Mouse (Mus musculus) kidney, postnatal 14 days (tissue): ENCODE data around the gene Cluap1.

Source experiments
- DNase-seq: peaks from one replicate; pipeline ENCODE4 v3.0.0; 2022; ENCODE audit warnings: mixed read lengths

Gene Cluap1

DNA sequence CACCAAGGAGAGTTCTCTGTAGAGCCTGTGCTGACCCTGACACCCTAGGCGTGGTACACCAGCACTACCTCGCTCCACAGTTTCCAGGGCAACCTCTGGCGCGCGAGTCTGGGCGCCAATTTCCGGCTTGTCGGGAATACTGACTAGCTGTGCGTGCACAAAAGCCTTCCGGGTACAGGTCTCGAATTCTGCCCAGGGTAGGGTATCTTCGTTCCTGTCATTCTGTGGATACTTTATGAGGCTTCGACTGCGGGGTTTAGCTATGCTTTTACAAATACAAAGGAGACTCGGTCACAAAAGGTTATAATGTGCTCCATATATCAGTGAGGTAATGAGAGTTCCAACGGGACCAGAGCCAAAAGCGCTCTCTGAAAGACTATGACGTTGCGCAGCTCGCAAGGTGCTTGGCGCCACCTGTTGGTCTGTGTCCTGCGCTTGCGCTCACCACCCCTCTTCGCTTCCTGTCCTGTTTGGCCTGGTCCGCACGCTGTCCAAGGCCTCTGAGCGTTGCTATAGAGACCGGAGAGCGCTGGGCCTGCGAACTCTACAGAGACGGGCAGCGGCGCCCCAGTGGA lies at the start of gene Cluap1, which contains the start of gene 1700037C18Rik:
Gene Cluap1 (plus strand): TSS at position 265 of the 575 bp plus-strand sequence.
Gene 1700037C18Rik (minus strand): TSS at position 153 of the 575 bp plus-strand sequence.
- peak; percentile 97 for DNase-seq

DNA sequence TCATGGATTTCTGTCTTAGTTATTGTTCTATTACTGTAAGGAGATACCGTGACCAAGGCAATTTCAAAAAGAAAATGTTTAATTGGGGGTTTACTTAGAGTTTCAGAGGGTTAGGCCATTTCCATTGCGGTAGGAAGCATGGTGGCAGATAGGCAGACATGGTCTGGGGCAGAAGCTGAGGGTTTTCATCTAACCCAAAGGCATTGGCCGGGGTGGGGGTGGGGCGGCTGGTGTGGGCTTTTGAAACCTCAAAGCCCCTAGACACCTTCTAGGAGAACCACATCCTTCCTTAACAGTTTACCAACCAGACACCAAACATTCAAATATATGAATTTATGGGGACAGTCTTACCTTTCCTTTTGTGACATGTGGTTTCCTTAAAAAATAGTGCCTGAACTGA lies 49.3 kb upstream of the Cluap1 start:
- no peak for DNase-seq

DNA sequence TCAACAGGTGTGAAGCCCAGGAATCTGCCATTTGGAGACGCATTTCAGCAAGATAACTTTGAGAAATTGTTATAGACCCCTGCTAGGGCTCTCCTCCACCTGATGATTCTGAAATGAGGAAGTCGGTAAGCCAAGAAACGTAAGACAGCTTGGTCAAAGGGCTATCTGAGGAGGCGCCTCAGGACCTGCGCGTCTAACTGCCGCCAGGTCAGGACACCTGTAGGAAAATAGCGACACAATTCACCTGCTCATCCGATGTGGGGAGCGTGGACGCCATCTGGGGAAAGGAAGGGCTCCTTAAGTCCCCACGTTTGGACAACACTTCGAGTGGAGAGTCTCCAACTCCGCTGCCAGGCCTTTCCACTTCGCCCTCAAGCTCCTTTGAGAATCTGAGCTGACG lies 36.8 kb upstream of the Cluap1 start:
- DNase-seq = no peak

DNA sequence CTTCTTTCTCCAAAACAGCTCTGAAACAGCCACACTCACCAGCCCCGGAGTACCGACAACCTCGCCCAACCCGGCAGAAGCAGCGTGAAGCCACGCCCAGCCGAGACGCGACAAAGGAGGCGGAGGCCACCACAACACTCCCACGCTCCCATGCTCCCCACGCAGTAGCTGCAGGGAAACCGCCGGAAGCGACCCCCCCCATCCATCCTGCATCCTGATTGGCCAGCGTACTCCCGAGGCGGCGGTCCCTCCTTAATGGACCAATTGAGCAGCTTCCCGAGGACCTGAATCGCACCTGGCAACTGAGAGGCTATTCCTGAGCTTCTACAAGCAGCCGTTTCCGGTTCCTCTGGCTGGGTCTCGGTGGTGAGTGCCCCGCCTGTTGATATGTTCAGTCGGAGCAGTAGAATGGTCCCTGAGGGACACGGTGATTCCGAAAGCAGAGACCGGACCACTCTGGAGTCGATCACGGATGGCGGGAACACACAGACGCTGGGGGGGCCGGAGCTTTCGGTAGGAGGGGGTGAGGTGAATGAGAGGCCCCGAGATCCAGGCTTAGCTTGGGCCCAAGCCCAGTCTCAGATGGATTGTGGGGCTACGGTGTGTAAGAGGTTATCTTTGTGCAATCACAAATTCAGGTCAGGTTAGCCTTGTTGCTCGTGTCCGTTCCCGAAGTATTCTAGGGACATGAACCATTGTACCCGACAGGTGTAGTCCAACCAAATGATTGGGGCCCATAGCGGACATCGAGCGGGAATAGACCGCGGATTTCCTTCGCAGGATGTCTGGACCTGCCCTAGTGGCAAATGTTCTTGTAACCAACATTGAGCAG lies 36.2 kb upstream of the Cluap1 start, which contains the start of gene Naa60:
Gene Naa60 (plus strand): TSS at position 160 of the 832 bp plus-strand sequence.
- peak; percentile 95 for DNase-seq

DNA sequence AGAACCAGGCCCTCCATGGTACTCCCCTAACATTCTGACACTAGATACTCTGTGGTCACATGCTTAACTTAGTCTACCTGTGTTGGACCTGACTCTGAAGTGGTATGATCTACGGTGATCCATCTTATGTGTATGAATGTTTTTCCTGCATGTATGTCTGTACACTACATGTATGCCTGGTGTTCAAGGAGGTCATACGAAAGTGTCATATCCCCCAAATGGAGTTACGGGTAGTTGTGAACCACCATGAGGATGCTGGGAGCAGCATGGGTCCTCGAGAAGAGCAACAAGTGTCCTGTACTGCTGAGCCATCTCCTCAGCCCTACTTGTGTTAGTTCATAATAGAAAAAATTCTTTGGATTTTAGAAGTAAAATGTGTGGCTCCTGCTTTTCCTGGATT lies 32.3 kb upstream of the Cluap1 start:
- DNase-seq = no peak

DNA sequence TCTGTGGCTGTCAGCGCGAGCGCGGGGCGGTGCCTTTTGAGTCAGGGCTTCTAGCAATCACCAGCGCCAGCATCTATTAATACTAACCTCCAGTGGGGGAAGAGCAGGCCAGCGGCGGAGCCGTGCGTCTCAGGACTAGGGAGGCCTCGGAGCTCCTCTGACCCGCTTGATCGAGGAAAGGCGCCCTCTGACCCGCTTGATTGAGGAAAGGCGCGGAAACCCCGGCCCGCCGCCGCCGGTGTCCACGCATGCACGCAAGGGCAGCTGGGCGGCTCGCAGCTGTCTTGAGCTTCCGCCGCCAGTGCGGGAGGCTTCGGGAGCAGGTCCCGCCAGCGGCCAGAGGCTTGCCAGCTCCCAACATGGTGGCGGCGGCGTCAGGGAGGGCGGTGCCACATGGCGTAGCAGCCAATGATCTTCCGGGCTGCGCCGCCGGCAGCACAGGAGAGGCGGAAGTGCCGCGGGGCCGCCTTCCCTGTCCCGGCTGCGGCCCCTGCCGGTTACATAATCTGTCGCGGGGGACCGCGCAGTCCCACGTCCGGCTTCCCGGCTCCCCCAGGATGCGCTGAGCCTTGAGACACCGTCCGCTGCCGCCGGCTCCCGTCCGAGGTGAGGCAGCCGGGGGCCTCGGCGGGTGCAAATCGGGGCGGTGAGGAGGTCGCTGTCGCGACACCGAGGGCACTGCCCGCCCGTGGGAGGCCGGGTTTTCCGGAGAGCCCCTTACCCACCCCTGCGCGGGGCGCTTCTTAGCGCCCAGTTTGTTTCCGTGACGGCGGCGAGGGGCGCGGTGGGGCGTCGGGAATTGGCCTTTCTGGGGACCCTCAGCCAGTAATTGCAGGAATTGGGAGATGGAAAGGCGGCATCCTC lies 24.2 kb upstream of the Cluap1 start, which contains the start of the genes Zfp597 and Gm20695:
Gene Zfp597 (minus strand): TSS at position 361 of the 864 bp plus-strand sequence.
Gene Gm20695 (plus strand): TSS at position 448 of the 864 bp plus-strand sequence.
- peak; percentile 97 for DNase-seq

DNA sequence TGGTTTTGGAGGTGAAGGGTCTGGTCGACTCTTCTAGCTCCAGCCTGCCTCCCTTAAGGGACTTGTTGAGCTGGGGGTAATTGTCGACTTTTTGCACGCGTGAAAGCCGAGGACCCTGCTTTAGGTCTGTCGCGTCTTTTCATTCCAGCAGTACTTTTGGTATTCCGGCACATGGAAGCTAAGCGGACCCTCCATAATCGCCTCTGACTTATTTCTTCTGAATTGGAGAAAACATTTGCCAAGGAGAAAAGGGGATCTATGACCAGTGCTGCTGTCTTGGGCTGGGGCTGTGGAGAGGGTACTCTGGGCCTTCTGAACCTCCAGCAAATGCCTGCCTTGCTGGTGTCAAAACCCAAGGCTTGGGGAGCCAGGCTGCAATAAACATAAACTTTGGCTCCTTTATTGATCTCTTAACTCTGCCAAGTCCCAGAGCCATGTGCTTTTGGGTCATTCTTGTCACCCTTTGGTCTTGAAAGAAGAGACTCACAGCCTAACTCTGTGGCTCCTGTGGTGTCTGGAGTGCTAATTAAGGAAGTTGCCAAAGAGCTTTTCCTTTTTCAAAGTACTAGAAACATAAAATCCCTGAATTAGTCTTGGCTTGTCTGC lies 23.4 kb upstream of the Cluap1 start:
- no peak for DNase-seq

DNA sequence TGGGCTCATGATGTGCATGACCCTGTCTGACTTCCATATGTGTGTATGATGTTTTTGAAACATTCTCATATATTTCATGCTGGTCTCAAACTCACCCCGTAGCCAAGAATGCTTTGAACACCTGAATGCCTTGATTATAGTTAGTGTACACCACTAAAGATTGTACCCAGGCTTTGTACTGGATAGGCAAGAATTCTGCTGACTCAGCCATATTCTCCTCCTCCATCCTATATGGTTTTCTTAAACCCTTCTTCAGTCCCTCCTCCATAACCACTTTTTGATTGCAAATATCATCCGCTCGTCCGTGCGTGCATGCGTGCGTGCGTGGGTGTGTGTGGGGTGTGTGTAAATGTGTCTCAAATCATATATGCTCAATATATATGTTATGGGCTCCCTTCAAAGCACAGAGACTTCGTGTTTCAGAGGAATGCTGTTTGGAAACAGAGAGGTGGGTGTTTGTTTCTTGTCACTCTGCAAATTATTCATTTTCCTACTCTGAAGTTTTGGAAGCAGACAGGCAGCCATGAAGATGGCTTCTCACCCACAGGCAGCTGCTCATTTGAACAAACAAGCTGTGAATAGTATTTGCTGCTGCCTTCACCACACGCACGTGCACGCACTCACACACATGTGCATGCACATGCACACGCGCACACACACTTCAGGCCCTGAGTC lies 16.8 kb upstream of the Cluap1 start:
- no peak for DNase-seq

DNA sequence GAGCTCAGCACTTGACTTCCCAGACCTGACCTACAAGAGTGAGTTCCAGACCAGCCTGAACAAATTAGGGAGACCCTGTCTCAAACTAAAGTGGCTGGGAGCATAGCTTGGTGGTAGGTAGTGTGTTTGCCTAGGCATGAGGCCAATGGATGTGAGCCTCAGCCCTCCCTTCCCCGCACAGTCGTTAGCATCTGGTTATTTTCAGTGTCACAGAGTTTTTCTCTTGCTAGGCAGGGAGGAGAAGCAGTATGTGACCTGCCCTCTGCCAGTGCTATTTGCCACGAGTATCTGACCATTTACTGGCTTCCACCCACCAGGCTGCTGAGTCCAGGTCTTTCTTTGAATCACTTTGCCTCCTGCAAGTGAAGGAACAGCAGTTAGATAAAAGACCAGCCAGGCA lies 14.9 kb upstream of the Cluap1 start:
- no peak for DNase-seq

DNA sequence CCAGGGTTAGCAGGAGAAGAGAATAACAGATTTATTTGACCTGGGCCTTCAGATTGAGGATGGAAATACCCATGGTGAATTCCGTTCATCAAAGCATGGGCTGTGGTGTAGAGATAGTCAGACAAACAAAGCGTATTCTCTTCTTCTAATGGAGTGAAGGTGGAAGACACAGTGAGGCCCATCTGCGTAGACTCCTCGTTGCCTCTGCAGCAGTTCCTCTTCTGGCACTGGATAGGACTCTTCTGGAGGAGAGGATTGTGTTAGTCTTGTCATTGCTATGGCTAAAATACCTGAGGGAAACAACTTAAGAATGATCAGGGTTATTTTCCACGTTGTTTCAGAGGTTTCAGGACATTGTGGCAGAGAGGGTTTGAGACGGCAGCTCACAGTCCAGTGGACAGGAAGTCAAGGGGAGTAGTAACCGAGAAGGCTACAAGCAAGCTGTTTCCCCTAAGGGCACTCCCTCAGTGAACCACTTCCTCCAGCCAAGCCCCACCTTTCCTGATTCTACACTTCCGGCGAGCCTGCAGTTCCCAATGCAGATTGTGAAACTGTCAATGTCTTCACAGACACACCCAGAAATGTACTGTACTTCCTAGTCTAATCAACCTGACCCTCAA lies 13.3 kb upstream of the Cluap1 start:
- DNase-seq = peak; percentile 46

DNA sequence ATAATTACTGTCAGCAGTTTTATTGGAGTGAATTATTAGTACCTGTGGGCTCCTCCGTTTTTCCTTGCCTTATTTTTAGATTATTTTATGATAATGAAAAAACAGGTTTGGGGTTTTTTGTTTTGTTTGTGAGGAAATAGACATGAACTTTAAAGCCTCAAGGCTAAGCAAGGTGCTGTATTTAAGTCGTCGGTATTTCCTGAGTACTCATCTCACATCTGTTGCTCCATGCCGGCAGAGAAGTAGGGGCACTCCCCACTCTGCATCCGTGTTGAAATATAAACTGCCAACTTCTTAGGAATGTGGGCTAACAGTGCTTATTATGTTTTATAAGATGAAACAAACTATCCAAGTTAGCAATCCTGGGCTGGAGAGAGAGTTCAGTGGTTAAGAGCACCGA lies 12.6 kb upstream of the Cluap1 start:
- no peak for DNase-seq

DNA sequence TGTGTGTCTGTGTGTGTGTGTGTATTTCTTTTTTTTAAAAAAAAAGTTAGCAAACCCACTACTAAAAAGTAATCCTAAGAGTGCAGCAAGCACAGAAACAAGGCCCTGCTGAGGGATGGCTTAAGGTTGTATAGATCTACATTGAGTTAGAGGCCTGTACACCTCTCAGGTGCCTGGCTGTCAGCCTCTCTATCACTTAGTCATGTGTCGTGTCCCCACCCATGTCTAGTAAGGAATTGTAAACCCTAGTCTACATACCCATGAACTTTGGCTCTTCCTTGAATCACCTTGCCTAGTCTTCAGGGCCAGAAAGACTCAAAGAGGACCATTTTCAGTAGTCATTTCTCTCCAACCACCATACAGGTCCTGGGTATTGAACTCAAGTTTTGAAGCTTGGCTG lies 12.0 kb upstream of the Cluap1 start:
- no peak for DNase-seq

DNA sequence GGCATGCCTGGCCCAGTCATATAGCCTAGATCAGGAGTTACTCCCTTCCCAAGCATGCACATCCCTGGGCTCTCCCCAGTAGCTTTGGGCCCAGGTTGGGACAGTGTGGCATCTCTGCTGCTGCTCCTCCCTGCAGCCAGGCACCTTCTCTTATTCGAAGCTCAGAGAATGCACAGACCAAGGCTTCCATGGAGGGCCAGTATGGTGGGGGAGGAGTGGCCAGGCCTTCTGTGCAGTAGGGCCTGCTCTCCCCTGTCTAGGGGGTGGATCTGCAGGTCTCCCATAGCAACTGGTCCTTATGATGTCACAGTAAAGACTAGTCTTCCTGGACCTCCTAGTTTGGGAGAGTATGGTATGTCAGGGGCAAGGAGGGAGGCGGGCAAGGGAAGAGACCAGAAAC lies 1.1 kb upstream of the Cluap1 start:
- DNase-seq = no peak

DNA sequence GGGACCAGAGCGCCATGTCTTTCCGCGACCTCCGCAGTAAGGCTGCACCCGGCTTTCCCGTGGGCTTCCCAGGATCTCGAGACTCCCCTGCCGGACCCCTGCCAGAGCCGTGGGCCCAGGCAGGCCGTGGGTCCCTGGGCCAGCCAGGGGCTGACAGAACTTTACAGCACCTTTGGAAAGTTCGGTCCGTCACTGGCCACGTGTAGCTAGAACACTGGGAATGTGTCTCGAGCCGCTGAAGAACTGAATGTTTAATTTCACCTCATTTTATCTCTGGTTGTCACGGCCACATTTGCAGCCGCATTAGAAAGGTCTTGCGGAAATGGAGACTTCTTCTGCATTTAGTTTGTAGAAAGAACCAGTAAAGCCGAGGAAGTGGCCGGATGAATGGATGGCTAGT lies 517 bp downstream of the Cluap1 start:
- no peak for DNase-seq

DNA sequence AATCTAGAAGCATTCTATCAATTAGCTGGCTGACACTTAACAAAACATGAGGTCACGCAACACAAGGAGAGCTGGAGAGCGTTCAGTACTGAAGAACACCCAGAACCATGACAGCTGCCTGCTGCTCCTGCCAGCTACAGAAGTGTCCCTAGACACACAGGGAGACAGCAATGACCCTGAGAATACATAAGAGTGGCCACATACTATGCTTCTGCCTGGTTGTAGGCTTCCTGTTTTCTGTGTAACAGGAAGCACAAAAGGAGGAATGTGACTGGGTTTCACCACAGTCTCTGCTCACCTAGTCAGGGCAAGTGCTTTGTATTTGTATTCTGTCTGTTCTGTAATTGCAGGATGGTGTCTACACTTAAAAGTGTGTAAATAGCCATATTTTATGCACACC lies 12.2 kb downstream of the Cluap1 start:
- DNase-seq = no peak

DNA sequence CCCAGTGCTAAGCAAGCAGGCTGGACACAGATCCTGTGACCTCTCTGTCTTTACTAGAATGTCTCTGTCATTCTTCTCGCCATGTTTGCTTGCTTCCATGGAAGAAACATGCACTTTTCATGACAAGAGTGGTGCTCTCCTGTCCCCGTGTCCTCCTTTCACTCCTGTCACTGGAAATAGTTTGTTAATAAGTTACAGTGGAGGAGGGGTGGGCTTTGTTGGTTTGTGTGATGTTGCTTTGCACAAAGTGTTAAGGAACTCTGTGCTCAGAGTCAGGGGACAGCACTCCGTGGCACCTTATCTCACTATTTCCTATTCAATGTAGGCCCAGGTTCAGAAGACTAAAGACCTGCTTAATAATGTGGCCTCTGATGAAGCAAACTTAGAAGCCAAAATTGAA lies 14.9 kb downstream of the Cluap1 start:
- DNase-seq = no peak

DNA sequence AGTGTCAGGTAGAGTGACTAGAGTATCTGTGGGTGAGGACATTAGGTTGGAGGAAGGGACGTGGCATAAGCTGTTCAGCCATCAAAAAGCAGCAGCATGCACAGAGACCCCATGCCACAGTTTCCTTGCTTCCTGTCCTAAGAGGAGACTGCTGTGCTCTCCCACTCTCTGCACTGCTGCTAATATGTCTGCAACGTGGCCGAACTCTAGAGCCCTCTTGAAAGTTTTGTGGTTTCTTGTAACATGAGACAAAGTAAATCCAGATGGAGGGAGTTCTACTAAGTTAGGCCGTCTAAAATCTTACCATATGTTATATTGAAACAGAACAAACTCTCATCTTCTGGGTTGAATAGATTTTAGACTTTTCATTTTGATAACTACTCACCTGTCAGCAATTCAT lies 15.4 kb downstream of the Cluap1 start:
- no peak for DNase-seq

DNA sequence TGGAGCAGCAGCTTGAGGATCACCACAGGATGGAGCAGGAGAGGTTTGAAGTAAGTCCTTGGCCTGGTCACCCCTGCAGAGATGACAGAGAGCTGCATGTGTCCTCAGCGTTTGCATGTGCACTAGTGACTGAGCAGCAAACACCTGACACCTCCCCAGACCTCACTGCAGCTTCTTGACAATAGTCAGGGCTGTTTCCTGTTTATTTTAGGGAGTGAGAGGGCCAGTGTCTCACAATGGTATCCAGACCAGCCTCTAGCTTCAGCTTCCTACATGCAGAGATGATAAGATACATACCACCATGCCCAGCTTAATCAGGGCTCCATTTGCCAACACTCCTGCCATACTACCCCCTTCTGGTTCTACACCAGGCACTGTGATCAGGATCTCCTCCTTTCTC lies 20.0 kb downstream of the Cluap1 start:
- DNase-seq = no peak

DNA sequence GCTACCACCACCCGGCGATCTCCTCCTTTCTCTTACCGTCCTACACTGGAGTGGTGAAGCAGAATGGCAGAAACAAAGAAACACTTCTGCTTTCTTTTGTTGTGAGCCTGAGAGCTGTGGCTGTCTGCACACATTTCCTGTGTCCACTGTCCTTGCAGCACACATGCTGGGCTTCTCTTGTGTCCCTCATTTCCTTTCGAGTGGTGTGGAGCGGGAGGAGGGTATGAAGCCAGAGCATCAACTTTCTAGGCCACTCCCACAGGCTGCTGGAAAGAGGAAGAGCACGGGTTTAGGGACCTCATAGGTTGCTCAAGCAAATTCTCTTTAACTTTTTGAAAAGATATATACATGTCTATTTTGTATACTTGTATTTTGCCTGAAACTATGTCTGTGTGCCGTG lies 20.6 kb downstream of the Cluap1 start:
- DNase-seq = no peak

DNA sequence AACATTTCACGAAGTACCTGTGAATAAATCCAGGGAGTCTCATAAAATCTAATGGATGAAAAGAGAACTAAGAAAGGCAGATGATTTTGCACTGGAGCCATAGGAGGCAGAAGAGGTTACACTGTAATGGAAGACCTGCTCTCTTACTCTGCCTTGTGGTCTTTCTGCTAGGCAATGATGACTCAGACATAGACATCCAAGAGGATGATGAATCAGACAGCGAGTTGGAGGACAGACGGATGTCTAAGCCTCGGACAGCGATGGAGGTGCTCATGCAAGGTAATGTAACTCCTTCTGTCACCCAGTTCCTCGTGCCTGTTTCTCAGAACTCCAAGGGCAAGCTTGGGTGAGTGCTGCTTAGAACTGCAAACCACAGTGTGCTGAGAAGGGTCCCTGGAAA lies 24.9 kb downstream of the Cluap1 start:
- no peak for DNase-seq

DNA sequence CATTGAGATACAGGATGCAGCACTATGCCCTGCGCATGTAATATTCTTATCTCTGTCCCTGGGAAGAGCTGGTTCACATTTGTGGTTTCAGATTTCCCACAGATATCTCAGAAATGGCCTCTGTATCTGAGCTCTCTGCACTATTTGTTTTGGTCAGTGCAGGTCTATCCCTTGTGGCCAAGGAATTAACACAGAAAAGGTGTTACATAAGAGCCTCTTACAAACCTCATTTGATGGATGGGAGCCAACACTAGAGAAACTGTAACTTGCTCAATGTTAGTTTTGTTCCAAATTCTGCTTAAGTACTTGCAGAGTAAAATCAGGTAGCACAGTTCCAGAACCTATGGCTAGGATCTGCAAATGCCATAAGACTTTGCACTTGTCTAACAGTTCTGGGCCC lies 25.5 kb downstream of the Cluap1 start:
- DNase-seq = peak; percentile 26

DNA sequence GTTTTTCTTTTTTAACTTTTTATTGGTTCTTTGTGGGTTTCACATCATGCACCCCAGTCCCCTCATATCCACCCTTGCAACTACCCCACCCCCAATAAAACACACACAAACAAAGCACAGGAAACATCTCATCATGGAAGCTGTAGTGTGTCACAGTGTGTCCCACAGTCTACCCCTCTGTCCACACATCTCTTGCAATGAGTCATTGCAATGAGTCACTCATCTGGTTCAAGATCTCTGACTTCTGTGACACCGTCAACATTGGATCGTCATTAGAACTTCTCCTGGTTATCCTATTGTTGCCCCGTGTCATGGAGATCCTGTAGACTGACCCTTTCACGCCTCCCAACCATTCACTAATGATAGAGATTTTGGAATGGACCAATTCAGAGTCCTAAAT lies 26.1 kb downstream of the Cluap1 start:
- DNase-seq = no peak
